Mouse (Mus musculus): ENCODE measurements around the gene Ssmem1. TPM values are rescaled to one million over a fixed set of nuclear protein-coding genes. Genes with fewer than 3 reads are reported as not detected.

Ssmem1 gene
- total and polyA plus RNA-seq, 3 experiments: 0.17 to 0.34 TPM; not detected in 1

GRCm38 (mm10) chr6:30541009-30541799, 31.6 kb downstream of the Ssmem1 start, which contains the start of gene Cpa2:
TSS of gene Cpa2 (plus strand) at chr6:30541582.
- TF ChIP-seq ZNF384 (IDR thresholded peaks at IDR 0.05; ENCODE audit: low read depth, low read length): no peak
- TF ChIP-seq E2F4 (IDR thresholded peaks at IDR 0.05; ENCODE audit: insufficient replicate concordance, low read depth, low read length): no peak
- TF ChIP-seq NRF1 (IDR thresholded peaks at IDR 0.05; ENCODE audit: low read depth, low read length): no peak
- no peak for TF ChIP-seq PAX5 (IDR thresholded peaks at IDR 0.05; ENCODE audit: low read length)
- TF ChIP-seq MAFK (IDR thresholded peaks at IDR 0.05; ENCODE audit: insufficient replicate concordance, low read length): no peak
- TF ChIP-seq POLR2A (IDR thresholded peaks at IDR 0.05; ENCODE audit: low read depth, low read length): no peak
- no peak for TF ChIP-seq SIN3A (IDR thresholded peaks at IDR 0.05; ENCODE audit: low read length)
- TF ChIP-seq USF1 (IDR thresholded peaks at IDR 0.05; ENCODE audit: low read depth, low read length): no peak
- no peak for TF ChIP-seq SMC3 (IDR thresholded peaks at IDR 0.05; ENCODE audit: low read depth, low read length)
- no peak for TF ChIP-seq MYC (IDR thresholded peaks at IDR 0.05; ENCODE audit: low read depth, low read length)
- no peak for TF ChIP-seq NELFE (IDR thresholded peaks at IDR 0.05; ENCODE audit: low read depth, low read length)
- no peak for TF ChIP-seq ETS1 (conservative IDR thresholded peaks at IDR 0.05; ENCODE audit: low read depth, low read length)
- TF ChIP-seq BHLHE40 (IDR thresholded peaks at IDR 0.05; ENCODE audit: low read depth, low read length): no peak
- no peak within 1 kb of the TSS for H3K9ac ChIP-seq (ENCODE audit: insufficient read depth, low read depth)
- no peak within 1 kb of the TSS for H3K4me2 ChIP-seq (ENCODE audit: insufficient read depth, low read depth, poor library complexity, severe bottlenecking)
- H3K9me3 ChIP-seq (replicated peaks; ENCODE audit: low read length): no peaks in the 10 kb centered on the region
- no peak for DNase-seq (ENCODE audit: extremely low read depth)
- no peaks in the 10 kb centered on the region for H3K27me3 ChIP-seq (replicated peaks)
- no peak within 1 kb of the TSS for H3K4me3 ChIP-seq (replicated peaks in 1 of 3; ENCODE audit: low read depth in 2 of 3, low read length in 2 of 3, poor library complexity in 1 of 3)
- no peaks in the 10 kb centered on the region for H3K36me3 ChIP-seq (replicated peaks in 1 of 2; ENCODE audit: control insufficient read depth in 1 of 2, insufficient read depth in 1 of 2, low read length in 1 of 2)
- H3K4me1 ChIP-seq (ENCODE audit: control insufficient read depth in 1 of 2, insufficient read depth in 2 of 2): no peaks in the 10 kb centered on the region
- H3K27ac ChIP-seq (ENCODE audit: insufficient read depth, low read depth): no peak within 1 kb of the TSS
- in situ Hi-C loops (cut with MboI; ENCODE audit: low pct_ligation_motif_present, low pct_unique_long_range_greater_than_20kb, low sequenced_read_pairs) (no loop called here), dilution Hi-C loops (cut with MboI; ENCODE audit: extremely low pct_ligation_motif_present, extremely low pct_unique_long_range_greater_than_20kb, low sequenced_read_pairs) (no loop called here)
- no peaks in the 10 kb centered on the region for H3K79me2 ChIP-seq (replicated peaks; ENCODE audit: control insufficient read depth, extremely low read depth, insufficient read depth, poor library complexity, severe bottlenecking)

GRCm38 (mm10) chr6:30542277-30542676, 32.6 kb downstream of the Ssmem1 start:
- in situ Hi-C loops (cut with MboI; ENCODE audit: low pct_ligation_motif_present, low pct_unique_long_range_greater_than_20kb, low sequenced_read_pairs) (no loop called here), dilution Hi-C loops (cut with MboI; ENCODE audit: extremely low pct_ligation_motif_present, extremely low pct_unique_long_range_greater_than_20kb, low sequenced_read_pairs) (no loop called here)
- Histone ChIP-seq H3K27ac (ENCODE audit: insufficient read depth, low read depth) (no peak overlapping the region), H3K36me3 (replicated peaks in 1 of 2; ENCODE audit: control insufficient read depth in 1 of 2, insufficient read depth in 1 of 2, low read length in 1 of 2) (no peaks in the 10 kb centered on the region), H3K9me3 (replicated peaks; ENCODE audit: low read length) (no peaks in the 10 kb centered on the region), H3K4me2 (ENCODE audit: insufficient read depth, low read depth, poor library complexity, severe bottlenecking) (no peak overlapping the region), H3K4me1 (ENCODE audit: control insufficient read depth in 1 of 2, insufficient read depth in 2 of 2) (0 out of 4 replicates have a peak, but pooled peaks cover 0 to 3% of the 10 kb centered on the region in 2 experiments), H3K4me3 (replicated peaks in 1 of 3; ENCODE audit: low read depth in 2 of 3, low read length in 2 of 3, poor library complexity in 1 of 3) (no peak overlapping the region), H3K27me3 (replicated peaks) (no peaks in the 10 kb centered on the region), H3K79me2 (replicated peaks; ENCODE audit: control insufficient read depth, extremely low read depth, insufficient read depth, poor library complexity, severe bottlenecking) (no peaks in the 10 kb centered on the region), H3K9ac (ENCODE audit: insufficient read depth, low read depth) (no peak overlapping the region)
- no peak for DNase-seq (ENCODE audit: extremely low read depth)
- no peak for TF ChIP-seq ZKSCAN1 (IDR thresholded peaks at IDR 0.05; ENCODE audit: borderline replicate concordance, low read depth, low read length)
- TF ChIP-seq HCFC1 (IDR thresholded peaks at IDR 0.05; ENCODE audit: low read depth, low read length): no peak
- no peak for TF ChIP-seq IRF4 (IDR thresholded peaks at IDR 0.05; ENCODE audit: low read depth, low read length)
- no peak for TF ChIP-seq UBTF (IDR thresholded peaks at IDR 0.05; ENCODE audit: low read depth, low read length)
- TF ChIP-seq PAX5 (IDR thresholded peaks at IDR 0.05; ENCODE audit: low read length): no peak
- TF ChIP-seq KAT2A (IDR thresholded peaks at IDR 0.05; ENCODE audit: insufficient replicate concordance, low read length): no peak
- no peak for TF ChIP-seq ELF1 (IDR thresholded peaks at IDR 0.05; ENCODE audit: low read depth, low read length)
- TF ChIP-seq TBP (conservative IDR thresholded peaks at IDR 0.05; ENCODE audit: low read depth, low read length): no peak
- TF ChIP-seq SMC3 (IDR thresholded peaks at IDR 0.05; ENCODE audit: low read depth, low read length): no peak
- TF ChIP-seq MYC (IDR thresholded peaks at IDR 0.05; ENCODE audit: low read depth, low read length): no peak

All from CH12.LX (cell line).